Mouse (Mus musculus): ENCODE measurements at regions not wholly inside any gene's neighbourhood (a gene's known extent, or its start where the extent isn't known, plus 50 kb on each side); places are given as distances from the start of the nearest gene placed in this dataset.
"Not testable (repeated sequence)": the region's sequence is repeated elsewhere in the genome, so short reads cannot be mapped to it uniquely, and the experiment has no call there.

DNA sequence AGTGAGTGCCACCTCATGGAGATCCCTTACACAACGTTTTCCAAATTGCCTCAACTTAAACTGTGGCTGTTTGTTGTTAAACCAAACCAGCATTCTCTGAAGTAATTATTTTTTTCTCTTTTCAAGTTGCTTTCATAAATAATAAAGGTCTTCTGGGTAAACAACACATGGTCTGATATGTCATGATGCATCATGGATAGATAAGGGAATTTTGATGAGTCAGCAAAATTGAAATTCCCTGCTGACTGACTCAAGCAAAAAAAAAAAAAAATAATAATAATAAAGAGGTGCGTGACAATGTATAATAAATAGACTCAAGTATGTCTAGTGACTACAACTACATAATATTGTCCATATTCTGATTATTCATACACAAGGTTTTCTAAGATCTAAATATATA, 201.8 kb downstream of the Adgb start:
- ATAC-seq (replicated peaks; ENCODE audit: low FRiP score, poor library complexity, severe bottlenecking) = no peak

GRCm38 (mm10) chr10:10252540-10253318, 219.4 kb downstream of the Adgb start:
- no peak for ATAC-seq (replicated peaks; ENCODE audit: low FRiP score, poor library complexity, severe bottlenecking)

DNA sequence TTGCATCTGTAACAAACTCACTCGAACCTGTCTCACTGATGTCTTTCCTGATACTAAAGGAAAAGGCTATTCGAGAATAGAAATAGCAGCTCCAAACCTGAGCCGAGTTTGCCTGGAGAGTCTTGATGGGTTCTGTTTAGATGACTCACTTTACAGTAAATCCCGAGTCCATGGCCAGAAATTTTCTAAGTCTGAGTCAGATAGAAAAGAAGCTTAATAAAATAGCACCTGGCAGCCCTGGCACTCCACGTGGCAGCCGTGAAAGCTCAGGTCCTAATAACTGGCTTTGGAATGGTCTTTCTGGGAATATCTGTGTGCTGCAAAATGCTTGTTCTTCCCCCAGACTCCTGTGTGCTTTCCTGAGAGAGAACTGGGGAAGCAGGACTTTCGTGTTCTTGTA, 220.0 kb downstream of the Adgb start:
- no peak for ATAC-seq (replicated peaks; ENCODE audit: low FRiP score, poor library complexity, severe bottlenecking)

- no peak for ATAC-seq (replicated peaks; ENCODE audit: low FRiP score, poor library complexity, severe bottlenecking)
Observed at GRCm38 (mm10) chr10:10234894-10235523, 237.1 kb downstream of the Adgb start.

GRCm38 (mm10) chr10:10224582-10225144, 247.5 kb downstream of the Adgb start:
- ATAC-seq (replicated peaks; ENCODE audit: low FRiP score, poor library complexity, severe bottlenecking) = no peak

GRCm38 (mm10) chr10:10219726-10220125, 252.4 kb downstream of the Adgb start:
- ATAC-seq (replicated peaks; ENCODE audit: low FRiP score, poor library complexity, severe bottlenecking) = no peak

GRCm38 (mm10) chr10:10216892-10217291, 255.2 kb downstream of the Adgb start:
- ATAC-seq (replicated peaks; ENCODE audit: low FRiP score, poor library complexity, severe bottlenecking) = no peak

GRCm38 (mm10) chr10:10215376-10215775, 256.8 kb downstream of the Adgb start:
- ATAC-seq (replicated peaks; ENCODE audit: low FRiP score, poor library complexity, severe bottlenecking) = no peak

GRCm38 (mm10) chr10:10208354-10208753, 263.8 kb downstream of the Adgb start:
- ATAC-seq (replicated peaks; ENCODE audit: low FRiP score, poor library complexity, severe bottlenecking) = no peak

DNA sequence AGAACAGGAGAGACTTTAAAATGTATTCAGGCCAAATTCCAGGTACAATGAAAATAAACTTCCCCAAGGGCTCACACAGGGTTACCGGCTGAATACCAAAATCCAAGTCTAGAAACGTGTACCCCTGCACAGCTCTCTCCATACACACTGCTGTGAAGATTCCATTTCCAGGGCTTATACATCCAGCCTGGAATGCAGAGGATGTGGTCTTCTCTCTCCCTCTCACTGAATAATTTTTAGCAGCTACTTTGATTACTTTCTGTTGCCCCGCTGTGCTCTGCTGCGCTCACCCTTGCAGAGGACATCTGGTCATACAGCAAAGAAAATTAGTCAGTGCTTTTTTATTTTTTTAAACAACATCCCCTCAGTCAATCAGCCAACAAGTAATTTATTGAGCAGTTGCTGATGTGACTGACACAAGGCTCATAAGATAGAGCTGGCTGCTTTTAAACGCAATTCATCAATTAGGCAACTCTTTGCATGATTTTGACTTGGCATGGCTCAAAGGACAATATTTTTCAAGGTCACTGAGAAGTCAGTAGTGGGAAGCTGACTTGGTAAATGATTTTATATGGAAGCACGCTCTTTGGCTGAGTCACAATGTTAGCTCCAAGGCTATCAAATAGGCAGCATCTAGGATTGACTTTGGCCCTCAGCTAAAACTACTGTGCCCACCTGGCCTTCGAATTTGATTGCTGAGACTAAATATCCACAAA, 266.2 kb downstream of the Adgb start:
- ATAC-seq (replicated peaks; ENCODE audit: low FRiP score, poor library complexity, severe bottlenecking) = no peak

DNA sequence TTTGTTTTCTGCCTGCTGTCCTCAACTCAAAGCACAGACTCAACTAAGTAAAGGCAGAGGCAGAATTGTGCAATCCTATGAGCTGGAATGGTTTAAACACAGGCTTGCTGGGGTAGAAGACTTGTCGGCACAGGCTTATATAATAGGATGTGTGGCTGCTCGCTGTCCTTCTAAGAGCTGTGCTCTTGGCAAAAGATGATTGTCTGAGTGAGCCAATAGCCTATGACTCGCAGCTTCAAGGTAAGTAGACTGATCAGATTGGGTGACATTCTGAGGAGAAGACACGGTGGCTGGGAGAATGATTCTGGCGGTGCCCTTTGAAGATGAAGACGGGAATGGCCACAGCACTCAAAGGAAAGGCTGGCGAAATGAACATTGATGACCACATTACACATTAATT, 268.1 kb downstream of the Adgb start:
- ATAC-seq (replicated peaks; ENCODE audit: low FRiP score, poor library complexity, severe bottlenecking) = no peak

- ATAC-seq (replicated peaks; ENCODE audit: low FRiP score, poor library complexity, severe bottlenecking) = no peak
Observed at GRCm38 (mm10) chr10:10190308-10190707, 281.8 kb downstream of the Adgb start.

GRCm38 (mm10) chr10:10188113-10188512, 284.0 kb downstream of the Adgb start:
- no peak for ATAC-seq (replicated peaks; ENCODE audit: low FRiP score, poor library complexity, severe bottlenecking)

GRCm38 (mm10) chr10:10186721-10187120, 285.4 kb downstream of the Adgb start:
- ATAC-seq (replicated peaks; ENCODE audit: low FRiP score, poor library complexity, severe bottlenecking) = no peak

DNA sequence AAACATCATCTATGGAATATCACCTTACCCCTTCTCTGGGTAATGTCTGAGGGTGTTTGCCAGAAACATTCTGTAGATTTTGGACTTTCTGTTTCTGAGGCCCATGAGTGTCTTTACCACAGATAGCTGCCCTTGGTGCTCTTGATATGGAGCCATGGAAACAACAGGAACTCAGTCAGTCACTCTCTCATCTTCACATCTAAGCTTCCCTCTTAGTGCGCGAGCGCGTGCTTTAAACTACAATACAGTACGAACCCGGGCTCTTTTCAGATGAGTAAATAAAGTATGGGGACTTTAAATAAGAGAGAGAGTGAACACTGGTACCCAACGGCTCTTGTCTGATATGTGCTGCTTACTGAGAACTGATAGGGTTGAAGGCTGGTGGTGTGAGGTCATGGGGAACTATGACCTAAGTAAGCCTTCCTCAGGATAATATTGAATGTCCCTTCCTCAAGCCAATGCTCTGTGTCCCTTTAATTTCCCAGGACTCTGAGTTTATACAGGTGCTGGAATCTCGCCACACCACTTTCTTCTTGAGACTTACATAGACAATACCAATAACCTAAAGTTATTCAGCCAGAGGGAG, 284.5 kb upstream of the Stxbp5 start:
- ATAC-seq (replicated peaks; ENCODE audit: low FRiP score, poor library complexity, severe bottlenecking) = no peak

DNA sequence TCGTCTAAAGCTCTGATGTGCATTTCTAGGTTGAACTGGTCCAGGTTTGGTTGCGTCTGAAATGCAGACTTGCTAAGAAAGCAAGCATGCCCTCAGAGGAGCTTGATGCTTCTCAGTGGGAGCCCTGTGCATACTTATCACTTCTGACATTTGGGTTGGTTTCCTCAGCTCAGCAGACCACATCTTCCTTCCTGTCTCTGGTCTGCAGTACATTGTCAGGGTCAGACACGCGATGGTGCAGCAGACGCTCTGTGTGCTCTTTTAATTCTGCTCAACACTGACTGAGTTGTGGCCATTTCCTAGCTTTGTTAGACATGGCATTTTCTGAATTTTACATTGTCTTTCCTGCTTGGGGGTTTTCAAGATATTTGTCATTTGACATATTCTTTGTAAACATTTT, 283.5 kb upstream of the Stxbp5 start:
- ATAC-seq (replicated peaks; ENCODE audit: low FRiP score, poor library complexity, severe bottlenecking) = 0 out of 2 replicates have a peak, but pooled peaks have one; percentile 42

- ATAC-seq (replicated peaks; ENCODE audit: low FRiP score, poor library complexity, severe bottlenecking) = not testable (repeated sequence)
Observed at GRCm38 (mm10) chr10:10177037-10177436, 276.2 kb upstream of the Stxbp5 start.

Measured in erythroid progenitor cell, adult 5-6 weeks (primary cell).